Mouse (Mus musculus) brain, embryonic 14.5 days (tissue): ENCODE measurements around the gene Zranb1.

Experiments
- CTCF ChIP-seq: fragments of 200-500 bp; IDR thresholded peaks from 2 replicates; pipeline ENCODE4 v1.5.1; 2012; ENCODE audit warnings: inconsistent platforms, mild to moderate bottlenecking, moderate library complexity, borderline replicate concordance; ENCODE audit not compliant: insufficient read depth, insufficient read length; ENCODE audit errors: extremely low read depth
- POLR2A ChIP-seq: fragments of 200-500 bp; IDR thresholded peaks from 2 replicates; pipeline ENCODE4 v1.6.1; 2012; ENCODE audit warnings: mild to moderate bottlenecking, inconsistent platforms, borderline replicate concordance; ENCODE audit not compliant: poor library complexity, insufficient read depth, insufficient read length, severe bottlenecking; ENCODE audit errors: extremely low read depth

GRCm38 (mm10) chr7:133029496-133030047, 98.6 kb downstream of the Zranb1 start:
- TF ChIP-seq POLR2A (no peak), CTCF (no peak)
